Mouse (Mus musculus) urinary bladder, postnatal 14 days (tissue): ENCODE data around the gene Gm2056.
"Not testable (repeated sequence)": the region's sequence is repeated elsewhere in the genome, so short reads cannot be mapped to it uniquely, and the experiment has no call there.

Experiments used
- DNase-seq: peaks from one replicate; pipeline ENCODE4 v3.0.0; 2021; ENCODE audit warnings: low spot score

The Gm2056 gene

DNA sequence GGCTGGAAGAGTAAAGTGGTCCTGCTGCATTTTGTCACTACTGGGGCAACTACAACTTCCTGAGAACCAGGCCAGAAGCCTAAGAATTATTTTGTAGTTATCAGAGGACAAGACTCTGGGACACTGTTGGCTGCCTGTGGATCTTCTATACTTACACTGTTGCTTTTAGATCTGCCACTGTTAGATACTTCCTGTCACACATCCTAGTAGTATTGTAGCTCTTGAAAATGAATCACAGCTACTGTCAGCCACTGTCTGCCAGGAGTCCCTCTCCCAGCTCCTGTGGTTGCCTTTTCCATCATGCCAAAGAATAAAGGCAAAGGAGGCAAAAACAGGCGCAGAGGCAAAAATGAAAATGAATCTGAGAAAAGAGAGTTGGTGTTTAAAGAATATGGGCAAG lies at the start of gene Gm2056:
TSS of gene Gm2056 (plus strand) at position 301 of the 400 bp plus-strand sequence.
- not testable (repeated sequence) for DNase-seq

DNA sequence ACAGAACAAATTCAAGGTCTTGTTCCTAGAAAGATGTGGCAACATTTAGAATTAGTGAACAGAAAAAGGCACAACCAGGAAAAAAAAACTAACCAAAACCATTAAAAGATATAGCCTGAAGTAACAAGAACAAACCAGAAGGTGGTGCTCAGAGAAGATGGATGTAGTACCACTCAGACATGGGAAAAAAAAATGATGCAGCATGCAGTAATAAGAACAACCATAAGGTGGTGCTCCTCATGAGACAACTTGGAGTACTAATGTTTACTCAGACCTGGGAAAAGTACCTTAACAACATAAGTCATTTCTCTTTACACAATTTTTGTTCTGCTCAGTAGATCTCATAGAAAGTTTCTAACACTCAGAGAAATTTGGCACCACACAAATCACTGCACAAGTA lies 42.8 kb upstream of the Gm2056 start:
- DNase-seq, result not testable (repeated sequence)

DNA sequence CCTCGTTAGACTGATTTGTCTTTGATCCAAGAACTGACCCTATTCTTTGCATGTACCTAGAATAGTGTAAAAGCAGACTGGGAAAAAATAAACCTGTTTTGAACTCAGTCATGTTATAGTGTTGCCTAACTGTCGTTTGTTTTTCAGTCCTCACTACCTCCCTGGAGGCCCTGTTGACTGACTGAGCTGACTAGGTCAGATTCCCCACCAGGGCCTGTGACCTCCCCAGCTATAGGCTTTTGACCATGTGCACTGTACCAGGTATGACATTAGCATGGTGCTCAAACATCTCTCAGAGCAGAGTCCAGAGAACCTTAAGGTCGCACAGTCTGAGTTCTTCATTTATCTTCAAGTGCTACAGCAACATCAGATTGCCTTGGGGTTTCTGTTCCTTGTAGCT lies 22.7 kb upstream of the Gm2056 start:
- DNase-seq, result not testable (repeated sequence)

DNA sequence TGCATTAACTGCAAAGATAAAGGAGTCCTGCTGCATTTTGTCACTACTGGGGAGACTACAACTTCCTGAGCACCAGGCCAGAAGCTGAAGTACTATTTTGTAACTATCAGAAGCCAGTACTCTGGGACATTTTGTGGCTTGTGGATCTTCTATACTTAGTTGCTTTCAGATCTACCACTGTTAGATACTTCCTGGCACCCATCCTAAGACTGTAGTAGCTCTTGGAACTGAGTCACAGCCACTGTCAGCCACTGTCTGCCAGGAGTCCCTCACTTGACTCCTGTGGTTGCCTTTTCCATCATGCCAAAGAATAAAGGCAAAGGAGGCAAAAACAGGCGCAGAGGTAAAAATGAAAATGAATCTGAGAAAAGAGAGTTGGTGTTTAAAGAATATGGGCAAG lies 15.3 kb upstream of the Gm2056 start, which contains the start of gene Gm2075:
TSS of gene Gm2075 (plus strand) at position 301 of the 400 bp plus-strand sequence.
- not testable (repeated sequence) for DNase-seq

DNA sequence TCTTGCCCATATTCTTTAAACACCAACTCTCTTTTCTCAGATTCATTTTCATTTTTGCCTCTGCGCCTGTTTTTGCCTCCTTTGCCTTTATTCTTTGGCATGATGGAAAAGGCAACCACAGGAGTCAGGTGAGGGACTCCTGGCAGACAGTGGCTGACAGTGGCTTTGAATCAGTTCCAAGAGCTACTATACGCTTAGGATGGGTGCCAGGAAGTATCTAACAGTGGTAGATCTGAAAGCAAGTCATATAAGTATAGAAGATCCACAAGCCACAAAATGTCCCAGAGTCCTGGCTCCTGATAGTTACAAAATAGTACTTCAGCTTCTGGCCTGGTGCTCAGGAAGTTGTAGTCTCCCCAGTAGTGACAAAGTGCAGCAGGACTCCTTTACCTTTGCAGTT lies 8.1 kb upstream of the Gm2056 start, which contains the start of gene Gm6803:
TSS of gene Gm6803 (minus strand) at position 101 of the 400 bp plus-strand sequence.
- not testable (repeated sequence) for DNase-seq

DNA sequence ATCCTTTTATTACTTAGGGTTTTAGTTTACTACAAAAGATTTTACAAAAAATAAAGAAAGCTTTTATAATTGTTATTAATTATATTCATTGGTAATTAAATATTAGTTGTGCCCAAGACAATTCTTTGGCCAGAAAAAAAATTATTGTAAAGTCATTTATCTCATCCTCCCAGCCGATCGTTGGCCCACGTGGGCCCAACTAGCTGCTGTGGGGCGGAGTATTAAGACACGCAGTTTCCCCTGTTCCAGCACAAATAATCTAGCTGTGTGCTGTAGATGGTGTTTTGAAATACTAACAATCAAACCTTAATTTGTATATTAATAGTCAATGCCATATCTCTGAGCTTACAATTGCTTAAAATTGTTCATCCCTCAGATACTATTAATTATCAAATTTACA lies 5.4 kb downstream of the Gm2056 start:
- not testable (repeated sequence) for DNase-seq

DNA sequence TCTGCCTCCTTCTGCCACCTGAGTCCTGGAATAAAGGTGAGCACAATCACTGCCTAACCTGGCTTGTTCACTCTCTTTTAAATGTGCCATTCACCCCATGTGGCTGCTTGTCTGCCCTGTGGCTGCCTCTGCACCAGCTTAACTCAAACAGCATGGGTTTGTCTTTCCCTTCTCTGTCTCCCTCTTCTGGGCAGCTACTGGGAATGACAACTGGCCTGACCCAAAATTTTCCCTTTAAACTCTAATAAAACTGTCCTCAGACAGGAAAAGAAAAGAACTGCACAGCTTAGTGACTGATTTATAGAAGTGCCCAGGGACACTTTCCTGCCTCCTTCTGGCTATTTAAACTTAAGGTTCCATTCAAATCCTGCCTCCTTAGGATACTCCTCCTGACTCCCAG lies 12.3 kb downstream of the Gm2056 start:
- DNase-seq, result not testable (repeated sequence)

DNA sequence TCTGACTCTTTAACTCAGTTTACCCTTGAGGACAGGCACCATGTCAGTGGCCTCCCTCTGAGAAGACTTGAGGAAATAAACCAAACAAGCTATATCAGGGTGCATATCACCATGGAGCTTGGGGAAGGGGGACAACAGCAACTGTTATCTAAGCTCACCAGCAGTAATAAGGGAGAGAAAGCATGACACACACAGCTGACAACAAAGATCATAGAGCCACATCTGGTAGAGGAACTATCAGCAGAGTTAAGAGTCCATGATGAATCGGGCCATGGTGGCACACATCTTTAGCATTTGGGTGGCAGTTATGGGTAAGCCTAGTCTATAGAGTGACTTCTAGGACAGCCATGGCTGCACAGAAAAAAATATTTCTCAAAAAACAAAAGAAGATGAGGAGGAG lies 12.9 kb downstream of the Gm2056 start:
- not testable (repeated sequence) for DNase-seq

DNA sequence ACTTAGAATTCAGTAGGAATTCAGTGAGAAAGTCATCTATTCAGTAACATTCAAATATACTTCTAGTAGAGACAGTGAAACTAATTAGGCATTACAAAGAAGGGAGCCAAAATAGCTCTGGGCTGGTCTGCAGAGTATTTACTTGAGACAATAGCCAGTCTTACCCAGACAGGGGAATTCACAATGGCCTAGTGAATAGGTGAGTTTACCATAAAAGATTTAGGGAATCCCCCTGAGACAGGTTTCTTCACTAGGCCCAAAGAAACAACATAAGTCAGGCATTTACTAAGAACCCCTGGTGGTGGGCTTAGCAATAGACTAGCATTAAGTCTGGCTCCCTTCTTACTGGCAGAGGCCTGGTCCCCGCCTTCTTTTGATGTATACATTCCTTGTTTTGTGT lies 18.4 kb downstream of the Gm2056 start:
- DNase-seq, result not testable (repeated sequence)
